Mouse (Mus musculus) gastrocnemius, postnatal 4 days (tissue): Measurements from ENCODE around the gene Dnah12. TPM values are rescaled to one million over a fixed set of nuclear protein-coding genes. Genes with fewer than 3 reads are reported as not detected.
"Not testable (repeated sequence)": the region's sequence is repeated elsewhere in the genome, so short reads cannot be mapped to it uniquely, and the experiment has no call there.

Source experiments
- DNase-seq, 2 experiments: peaks; one replicate each; pipeline ENCODE4 v3.0.0; 2021 to 2022; ENCODE audit warnings: low spot score in 2 of 2, mixed read lengths in 2 of 2
- microRNA-seq: library from miRNA; unstranded; fragments of <30 nt; microRNA quantifications from one replicate; pipeline ENCODE4 v1.2.0, GENCODE M21; 2021
- total RNA-seq, 2 experiments: library from RNA; stranded (reverse); gene quantifications; 2 replicates each; pipeline ENCODE4 v1.2.3; 2021

Gene Dnah12
- total RNA-seq, 2 experiments from 2014 or later = 0.15 to 0.16 TPM

GRCm38 (mm10) chr14:26878756-26879155 is 185.7 kb downstream of the Dnah12 start:
- no peak for DNase-seq

- DNase-seq = no peak
Measured at GRCm38 (mm10) chr14:26879976-26880375, 186.9 kb downstream of the Dnah12 start.

GRCm38 (mm10) chr14:26881700-26882099 is 188.6 kb downstream of the Dnah12 start:
- no peak for DNase-seq

- DNase-seq = no peak
Measured at GRCm38 (mm10) chr14:26887244-26887643, 194.2 kb downstream of the Dnah12 start.

- DNase-seq = no peak
Measured at GRCm38 (mm10) chr14:26890777-26891176, 197.7 kb downstream of the Dnah12 start.

GRCm38 (mm10) chr14:26894392-26894791 is 201.3 kb downstream of the Dnah12 start, which contains the start of gene Asb14:
Gene Asb14, plus strand, starts transcription at chr14:26894557.
- DNase-seq = no peak

GRCm38 (mm10) chr14:26899490-26899889 is 206.4 kb downstream of the Dnah12 start:
- no peak for DNase-seq

GRCm38 (mm10) chr14:26900893-26901292 is 207.8 kb downstream of the Dnah12 start:
- no peak for DNase-seq

- DNase-seq = no peak
Measured at GRCm38 (mm10) chr14:26907401-26907800, 214.3 kb downstream of the Dnah12 start.

- DNase-seq = not testable (repeated sequence)
Measured at GRCm38 (mm10) chr14:26910461-26910860, 217.4 kb downstream of the Dnah12 start.

GRCm38 (mm10) chr14:26911201-26911600 is 218.1 kb downstream of the Dnah12 start:
- no peak for DNase-seq

- DNase-seq = no peak
Measured at GRCm38 (mm10) chr14:26911826-26912225, 218.8 kb downstream of the Dnah12 start.

GRCm38 (mm10) chr14:26913681-26914268 is 220.7 kb downstream of the Dnah12 start:
- DNase-seq = no peak

- no peak for DNase-seq
Measured at GRCm38 (mm10) chr14:26919310-26919709, 226.2 kb downstream of the Dnah12 start.

- DNase-seq = no peak
Measured at GRCm38 (mm10) chr14:26923702-26924421, 230.8 kb downstream of the Dnah12 start.

GRCm38 (mm10) chr14:26934891-26935290 is 241.8 kb downstream of the Dnah12 start:
- DNase-seq = no peak

GRCm38 (mm10) chr14:26935558-26935957 is 242.5 kb downstream of the Dnah12 start:
- no peak for DNase-seq

Small RNAs within 50 kb of the gene (microRNA-seq; reads per million reads assigned to microRNA genes)
- not detected for gene Mir7672

Other genes with a start within 250 kb of the Dnah12 start
- 100 to 1,000 TPM in 1 of 2 experiments, 10 to 100 TPM in 1; 94.8 to 116 TPM for gene Slmap, start 158.3 kb upstream of the Dnah12 start, total RNA-seq
- gene Dennd6a, start 119.4 kb upstream of the Dnah12 start, total RNA-seq = 10 to 100 TPM; 21.5 to 24.3 TPM
- 100 to 1,000 TPM; 169 to 185 TPM for gene Arf4, start 55.2 kb upstream of the Dnah12 start, total RNA-seq
- gene Pde12, start 23.4 kb upstream of the Dnah12 start, total RNA-seq = 1 to 10 TPM; 4.6 to 5.6 TPM
- gene Asb14, start 201.3 kb downstream of the Dnah12 start, total RNA-seq = 10 to 100 TPM in 1 of 2 experiments, 1 to 10 TPM in 1; 10.0 to 17.6 TPM